In genomic region chr8:72210222-72210621, GRCm38 (mm10) we compare ENCODE assay signal across 14 mouse cellular contexts. TPM values are rescaled to one million over a fixed set of nuclear protein-coding genes. Genes with fewer than 3 reads are reported as not detected.
"Had no signal": no experiment of that assay in that cellular context is flagged by ENCODE, and none has a peak within 500 bp of the region (broad histone marks: within the 10 kb centered on the region; RNA-seq: fewer than 3 reads in every experiment).

No protein-coding gene starts in this region.

- H3K4me3 ChIP-seq: layer of hippocampus, adult 2 months; limb, embryonic 12.5 days; liver, embryonic 15.5 days; midbrain, embryonic 13.5 days; stomach, embryonic 15.5 days had no signal

- ATAC-seq: lung, postnatal 0 days; midbrain, embryonic 13.5 days had no signal

- H3K9ac ChIP-seq: limb, embryonic 12.5 days; liver, embryonic 15.5 days; midbrain, embryonic 13.5 days; stomach, embryonic 15.5 days had no signal

- H3K9me3 ChIP-seq: limb, embryonic 12.5 days; liver, embryonic 15.5 days; midbrain, embryonic 13.5 days; stomach, embryonic 15.5 days had no signal

- H3K36me3 ChIP-seq: limb, embryonic 12.5 days; liver, embryonic 15.5 days; midbrain, embryonic 13.5 days; stomach, embryonic 15.5 days had no signal

- H3K27ac ChIP-seq: kidney, postnatal 0 days; layer of hippocampus, adult 2 months; limb, embryonic 12.5 days; liver, embryonic 15.5 days; midbrain, embryonic 13.5 days; stomach, embryonic 15.5 days had no signal

- H3K27me3 ChIP-seq: liver, embryonic 15.5 days; stomach, embryonic 15.5 days had no signal

- H3K4me1 ChIP-seq: limb, embryonic 12.5 days; liver, embryonic 15.5 days; midbrain, embryonic 13.5 days; stomach, embryonic 15.5 days had no signal

- H3K4me2 ChIP-seq: limb, embryonic 12.5 days; liver, embryonic 11.5 days; liver, embryonic 15.5 days; midbrain, embryonic 13.5 days; stomach, embryonic 15.5 days had no signal

- DNase-seq: lung, adult 2 months; lung, postnatal 36 days; right cerebral cortex, postnatal 14 days had no signal

RNA-seq across cellular contexts. Expression of gene Cib3, which starts 2.4 kb away (rescaled TPM):
- polyA plus RNA-seq: kidney, postnatal 0 days; limb, embryonic 12.5 days; liver, embryonic 11.5 days; liver, embryonic 15.5 days; midbrain, embryonic 13.5 days; midbrain, postnatal 0 days; neural tube, embryonic 14.5 days; stomach, embryonic 15.5 days had no signal

RNA-seq across cellular contexts. Expression of gene Gm11034, which starts 3.2 kb away (rescaled TPM):
- polyA plus RNA-seq: kidney, postnatal 0 days; limb, embryonic 12.5 days; liver, embryonic 11.5 days; liver, embryonic 15.5 days; lung, adult 2 months; lung, postnatal 0 days; midbrain, embryonic 13.5 days; midbrain, postnatal 0 days; neural tube, embryonic 14.5 days; spleen, adult 2 months; stomach, embryonic 15.5 days had no signal

RNA-seq across cellular contexts. Expression of gene Hsh2d, which starts 20.8 kb away (rescaled TPM):
- polyA plus RNA-seq: limb, embryonic 12.5 days; midbrain, postnatal 0 days; neural tube, embryonic 14.5 days had no signal
